Comparison of ENCODE assay signal across 19 mouse cellular contexts in the genomic region with DNA sequence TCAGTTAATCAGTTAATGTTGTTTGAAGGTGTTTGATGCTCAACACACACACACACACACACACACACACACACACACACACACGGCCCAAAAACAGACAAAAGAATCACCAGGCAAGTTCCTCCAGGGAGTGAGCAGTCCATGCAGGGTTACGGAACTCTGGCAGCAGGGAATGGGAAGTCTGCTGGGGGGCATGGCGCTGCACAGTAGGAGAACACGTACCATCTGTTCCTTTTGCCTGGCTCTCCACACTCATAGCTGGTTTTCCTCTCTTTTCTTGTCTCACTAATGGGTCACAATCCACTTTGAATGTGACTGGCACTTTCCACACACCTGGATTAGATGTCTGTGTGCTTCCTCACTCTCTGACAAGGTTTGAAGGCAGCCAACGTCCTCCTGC.
A peak's percentile ranks its signal among the peaks of the same experiment; 100 is the strongest.
DNase-seq lines count a peak whose midpoint lies in the region; ATAC-seq and TF ChIP-seq lines count a peak whose summit lies in the region.
"Had no signal": no experiment of that assay in that cellular context is flagged by ENCODE, and none has a peak within 500 bp of the region (broad histone marks: within the 10 kb centered on the region; RNA-seq: fewer than 3 reads in every experiment).

No protein-coding gene starts in this region.

- DNase-seq in midbrain, embryonic 10.5 days (ENCODE audit: low spot score), result no peak
- peak; percentile 47 to 63 for DNase-seq in cerebellum, adult 18-20 months
- peak; percentile 56 for DNase-seq in cerebellum, adult 9-11 months
- DNase-seq in liver, postnatal 0 days, result no peak
- no peak for DNase-seq in adrenal gland, postnatal 10 days
- no peak for DNase-seq in frontal cortex, postnatal 14 days (ENCODE audit: low spot score in 2 of 2)
- DNase-seq: adrenal gland, adult 8-10 months; embryo, embryonic 11 days; gastrocnemius, postnatal 36 days; heart, adult 11 months; heart, postnatal 36 days had no signal

- H3K4me1 ChIP-seq in midbrain, embryonic 10.5 days, result no peaks in the 10 kb centered on the region
- H3K4me1 ChIP-seq in midbrain, embryonic 15.5 days, result no peaks in the 10 kb centered on the region
- H3K4me1 ChIP-seq in liver, postnatal 0 days (ENCODE audit: insufficient read depth), result no peaks in the 10 kb centered on the region
- H3K4me1 ChIP-seq: embryonic facial prominence, embryonic 15.5 days; forebrain, embryonic 10.5 days; heart, embryonic 13.5 days; hindbrain, embryonic 15.5 days had no signal

- H3K9ac ChIP-seq in midbrain, embryonic 15.5 days, result no peak overlapping the region
- H3K9ac ChIP-seq in liver, postnatal 0 days (replicated peaks), result no peak overlapping the region
- H3K9ac ChIP-seq: embryonic facial prominence, embryonic 15.5 days; heart, embryonic 13.5 days; hindbrain, embryonic 15.5 days had no signal

- no peak for TF ChIP-seq EP300 in liver, postnatal 0 days (IDR thresholded peaks at IDR 0.05; ENCODE audit: low read depth)

- H3K36me3 ChIP-seq in midbrain, embryonic 10.5 days, result no peaks in the 10 kb centered on the region
- H3K36me3 ChIP-seq in midbrain, embryonic 15.5 days (replicated peaks), result no peaks in the 10 kb centered on the region
- H3K36me3 ChIP-seq in liver, postnatal 0 days (replicated peaks; ENCODE audit: insufficient read depth, low read length), result no peaks in the 10 kb centered on the region
- H3K36me3 ChIP-seq: embryonic facial prominence, embryonic 15.5 days; forebrain, embryonic 10.5 days; heart, embryonic 13.5 days; hindbrain, embryonic 15.5 days had no signal

- H3K27me3 ChIP-seq in midbrain, embryonic 10.5 days (ENCODE audit: low read depth, poor library complexity, severe bottlenecking), result no peaks in the 10 kb centered on the region
- no peaks in the 10 kb centered on the region for H3K27me3 ChIP-seq in midbrain, embryonic 15.5 days (replicated peaks)
- H3K27me3 ChIP-seq in liver, postnatal 0 days (ENCODE audit: insufficient read depth, low read length), result no peaks in the 10 kb centered on the region
- H3K27me3 ChIP-seq: embryonic facial prominence, embryonic 15.5 days; heart, embryonic 13.5 days; hindbrain, embryonic 15.5 days had no signal

- no peak overlapping the region for H3K4me2 ChIP-seq in midbrain, embryonic 15.5 days
- H3K4me2 ChIP-seq in liver, postnatal 0 days (ENCODE audit: low read depth, low read length), result no peak overlapping the region
- H3K4me2 ChIP-seq: embryonic facial prominence, embryonic 15.5 days; heart, embryonic 13.5 days; hindbrain, embryonic 15.5 days had no signal

- H3K27ac ChIP-seq in midbrain, embryonic 10.5 days (replicated peaks), result 0 out of 2 replicates have a peak overlapping the region, but pooled peaks have one; percentile 6
- H3K27ac ChIP-seq in midbrain, embryonic 15.5 days, result no peak overlapping the region
- no peak overlapping the region for H3K27ac ChIP-seq in liver, postnatal 0 days (ENCODE audit: low read depth)
- H3K27ac ChIP-seq: embryonic facial prominence, embryonic 15.5 days; forebrain, embryonic 10.5 days; heart, embryonic 13.5 days; hindbrain, embryonic 15.5 days had no signal

- no peak for ATAC-seq in midbrain, embryonic 15.5 days (replicated peaks)
- ATAC-seq in liver, postnatal 0 days, result no peak
- ATAC-seq: forebrain, embryonic 14.5 days; intestine, embryonic 16.5 days had no signal

- no peak for TF ChIP-seq CTCF in liver, postnatal 0 days (IDR thresholded peaks at IDR 0.05; ENCODE audit: low read depth)

- H3K9me3 ChIP-seq in midbrain, embryonic 10.5 days (replicated peaks), result peaks cover 6% of the 10 kb centered on the region; the same call in 1 of the 2 replicates
- no peaks in the 10 kb centered on the region for H3K9me3 ChIP-seq in midbrain, embryonic 15.5 days
- no peaks in the 10 kb centered on the region for H3K9me3 ChIP-seq in liver, postnatal 0 days (ENCODE audit: low read length)
- H3K9me3 ChIP-seq: embryonic facial prominence, embryonic 15.5 days; hindbrain, embryonic 15.5 days had no signal

- no peak overlapping the region for H3K4me3 ChIP-seq in midbrain, embryonic 10.5 days
- no peak overlapping the region for H3K4me3 ChIP-seq in midbrain, embryonic 15.5 days
- H3K4me3 ChIP-seq in liver, postnatal 0 days (ENCODE audit: low read depth, low read length), result no peak overlapping the region
- H3K4me3 ChIP-seq: embryonic facial prominence, embryonic 15.5 days; erythroblast, embryonic 14.5 days; forebrain, embryonic 10.5 days; heart, embryonic 13.5 days; hindbrain, embryonic 15.5 days had no signal

- WGBS in midbrain, embryonic 10.5 days, result 77% methylated on average over 5 of the region's 5 CpGs
- WGBS in midbrain, embryonic 15.5 days, result 62% methylated on average over 5 of the region's 5 CpGs
- 76% methylated on average over 5 of the region's 5 CpGs for WGBS in liver, postnatal 0 days (ENCODE audit: insufficient replicate concordance)

Comparison
In these comparisons a context has a peak if more than half of its experiments do, and no peak if none do; other contexts are left out.
1. DNase-seq: peak in cerebellum, adult 18-20 months (2 of 2) and cerebellum, adult 9-11 months (single experiment); none in midbrain, embryonic 10.5 days (single experiment), liver, postnatal 0 days (single experiment), adrenal gland, postnatal 10 days (single experiment) and frontal cortex, postnatal 14 days (0 of 2).